Mouse (Mus musculus) ES-Bruce4 (cell line): ENCODE results near the gene Hes5. TPM values are rescaled to one million over a fixed set of nuclear protein-coding genes. Genes with fewer than 3 reads are reported as not detected.

Source experiments
- H3K27ac ChIP-seq: 2 replicates; pipeline ENCODE4 v1.5.1; 2012; ENCODE audit warnings: low read length, inconsistent platforms; ENCODE audit not compliant: insufficient read depth
- H3K27me3 ChIP-seq: 2 replicates; pipeline ENCODE4 v1.6.1; 2012; ENCODE audit warnings: mild to moderate bottlenecking, low read length, inconsistent platforms; ENCODE audit not compliant: control insufficient read depth, poor library complexity, insufficient read depth, severe bottlenecking
- H3K36me3 ChIP-seq: 2 replicates; pipeline ENCODE4 v1.6.1; 2012; ENCODE audit warnings: inconsistent platforms, mild to moderate bottlenecking, low read length, moderate library complexity; ENCODE audit not compliant: control insufficient read depth, poor library complexity, insufficient read depth, severe bottlenecking
- H3K4me1 ChIP-seq: one replicate; pipeline ENCODE4 v1.8.1; 2011; ENCODE audit warnings: low read length; ENCODE audit not compliant: control insufficient read depth, insufficient read depth
- H3K4me3 ChIP-seq: 2 replicates; pipeline ENCODE4 v1.5.1; 2011; ENCODE audit warnings: low read depth, mild to moderate bottlenecking, low read length
- H3K9ac ChIP-seq: 2 replicates; pipeline ENCODE4 v1.6.1; 2012; ENCODE audit warnings: low read depth, mild to moderate bottlenecking, inconsistent platforms; ENCODE audit not compliant: poor library complexity, severe bottlenecking
- H3K9me3 ChIP-seq: replicated peaks from 2 replicates; pipeline ENCODE4 v1.6.1; 2012; ENCODE audit warnings: mild to moderate bottlenecking, low read length, inconsistent platforms; ENCODE audit not compliant: control insufficient read depth, poor library complexity, insufficient read depth, severe bottlenecking
- CTCF ChIP-seq: IDR thresholded peaks from one replicate; pipeline ENCODE4 v1.8.1; 2011; ENCODE audit warnings: low read depth, low read length
- EP300 ChIP-seq: IDR thresholded peaks from 2 replicates; pipeline ENCODE4 v1.6.1; 2011; ENCODE audit warnings: low read depth, low read length; ENCODE audit not compliant: insufficient read depth
- POLR2A ChIP-seq: IDR thresholded peaks from one replicate; pipeline ENCODE4 v1.8.1; 2011; ENCODE audit warnings: low read length; ENCODE audit not compliant: insufficient read depth
- polyA plus RNA-seq: library from polyadenylated mRNA; stranded (reverse); fragments of >200 nt; gene quantifications from 2 replicates; pipeline ENCODE4 v1.2.4, GENCODE M21; 2011; ENCODE audit warnings: low read depth; ENCODE audit not compliant: missing spikeins, insufficient read depth, insufficient read length

Gene Hes5
- polyA plus RNA-seq, 1 experiment: not detected

- H3K27ac ChIP-seq: no peak overlapping the region
- no peak overlapping the region for H3K9ac ChIP-seq
- TF ChIP-seq POLR2A: no peak
- no peak for TF ChIP-seq CTCF
- no peak for TF ChIP-seq EP300
- no peaks in the 10 kb centered on the region for H3K9me3 ChIP-seq
- H3K36me3 ChIP-seq: no peaks in the 10 kb centered on the region
- no peak overlapping the region for H3K4me3 ChIP-seq
- no peaks in the 10 kb centered on the region for H3K4me1 ChIP-seq
- no peaks in the 10 kb centered on the region for H3K27me3 ChIP-seq
Measured at GRCm38 (mm10) chr4:155010870-155011269, 50.1 kb downstream of the Hes5 start.

- no peak for TF ChIP-seq CTCF
- no peak for TF ChIP-seq POLR2A
- no peak for TF ChIP-seq EP300
- Histone ChIP-seq H3K27me3 (no peaks in the 10 kb centered on the region), H3K9ac (no peak overlapping the region), H3K9me3 (no peaks in the 10 kb centered on the region), H3K36me3 (no peaks in the 10 kb centered on the region), H3K4me3 (no peak overlapping the region), H3K4me1 (no peaks in the 10 kb centered on the region), H3K27ac (no peak overlapping the region)
Measured at GRCm38 (mm10) chr4:155011312-155012025, 50.7 kb downstream of the Hes5 start.

Other genes starting within 250 kb of the Hes5 start
- gene Ttc34, start 123.5 kb upstream of the Hes5 start, polyA plus RNA-seq: 0.21 TPM in 1 of 2 replicates, not detected in the other
- gene Mmel1, start 91.3 kb upstream of the Hes5 start, polyA plus RNA-seq: 1.4 and 2.0 TPM in 2 replicates
- gene Fam213b, start 61.8 kb upstream of the Hes5 start, polyA plus RNA-seq: 11.8 and 13.9 TPM in 2 replicates
- gene Tnfrsf14, start 32.4 kb upstream of the Hes5 start, polyA plus RNA-seq: not detected in 2 replicates
- 21.5 and 26.6 TPM in 2 replicates for gene Pank4, start 3.2 kb downstream of the Hes5 start, polyA plus RNA-seq
- 2.6 and 4.2 TPM in 2 replicates for gene Plch2, start 95.9 kb downstream of the Hes5 start, polyA plus RNA-seq
- 15.4 and 17.7 TPM in 2 replicates for gene Pex10, start 106.1 kb downstream of the Hes5 start, polyA plus RNA-seq
- gene Rer1, start 125.5 kb downstream of the Hes5 start, polyA plus RNA-seq: 74.9 and 82.5 TPM in 2 replicates
- 11.6 and 13.0 TPM in 2 replicates for gene Morn1, start 125.7 kb downstream of the Hes5 start, polyA plus RNA-seq